Mouse (Mus musculus): ENCODE measurements around the gene Ckm. TPM values are rescaled to one million over a fixed set of nuclear protein-coding genes. Genes with fewer than 3 reads are reported as not detected.

Ckm gene
- polyA plus RNA-seq, 1 experiment from 2014 or later = 3.8 TPM

DNA sequence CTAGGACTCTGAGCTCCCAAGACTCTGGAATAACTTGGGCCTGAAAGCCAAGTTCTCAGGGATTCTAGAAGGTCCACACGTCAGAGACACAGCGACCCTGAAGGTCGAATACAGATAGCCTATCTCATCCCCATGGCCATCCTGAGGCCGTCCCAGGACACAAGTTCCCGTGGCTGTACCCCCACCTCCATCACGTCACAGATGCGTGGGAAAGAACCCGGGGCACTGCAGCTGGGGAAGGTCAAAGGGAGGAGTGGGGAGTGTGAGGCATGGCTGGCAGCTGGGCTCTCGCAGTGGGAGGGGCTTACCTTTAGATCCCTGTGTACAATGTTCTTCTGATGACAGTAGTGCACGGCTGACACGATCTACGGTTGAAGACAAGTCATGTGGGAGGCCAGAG, 40.2 kb downstream of the Ckm start:
- Histone ChIP-seq H3K27me3 (ENCODE audit: control insufficient read depth, insufficient read depth, low read length) (no peaks in the 10 kb centered on the region), H3K4me3 (ENCODE audit: low read depth, low read length) (no peak overlapping the region), H3K9me3 (ENCODE audit: control insufficient read depth, low read length) (no peaks in the 10 kb centered on the region), H3K4me2 (ENCODE audit: low read depth, severe bottlenecking) (no peak overlapping the region), H3K9ac (ENCODE audit: low read length) (no peak overlapping the region), H3K36me3 (ENCODE audit: control insufficient read depth, insufficient read depth, low read length) (peaks cover 32% of the 10 kb centered on the region), H3K4me1 (ENCODE audit: control insufficient read depth, insufficient read depth, low read length) (no peaks in the 10 kb centered on the region), H3K27ac (replicated peaks; ENCODE audit: low read depth, low read length) (no peak overlapping the region)
- 86% methylated on average over 12 of the region's 12 CpGs for WGBS
- no peak for DNase-seq (ENCODE audit: low spot score)
- no peak for ATAC-seq (ENCODE audit: insufficient number of reproducible peaks, low FRiP score, low TSS enrichment, low read depth)

DNA sequence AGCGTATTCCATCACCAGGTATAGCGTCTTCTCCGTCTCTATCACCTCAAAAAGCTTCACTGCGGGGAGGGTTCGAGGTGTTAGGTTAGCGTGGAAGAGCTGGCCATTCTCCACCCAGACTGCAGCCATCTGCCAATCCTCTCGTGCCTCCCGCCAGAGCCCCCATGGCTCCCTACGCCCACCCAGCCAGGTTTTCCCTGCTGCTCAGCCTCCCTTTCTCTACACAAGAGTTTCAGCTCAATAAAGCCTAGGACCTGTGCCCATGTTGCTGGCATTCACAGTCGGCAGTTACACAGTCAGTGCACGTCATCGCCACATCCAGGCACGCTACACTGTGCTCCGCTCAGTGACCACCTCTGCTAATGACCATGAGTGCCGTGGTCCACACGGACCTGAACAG, 43.1 kb downstream of the Ckm start:
- no peak for ATAC-seq (ENCODE audit: insufficient number of reproducible peaks, low FRiP score, low TSS enrichment, low read depth)
- WGBS = 92% methylated on average over 16 of the region's 16 CpGs
- DNase-seq (ENCODE audit: low spot score) = no peak

DNA sequence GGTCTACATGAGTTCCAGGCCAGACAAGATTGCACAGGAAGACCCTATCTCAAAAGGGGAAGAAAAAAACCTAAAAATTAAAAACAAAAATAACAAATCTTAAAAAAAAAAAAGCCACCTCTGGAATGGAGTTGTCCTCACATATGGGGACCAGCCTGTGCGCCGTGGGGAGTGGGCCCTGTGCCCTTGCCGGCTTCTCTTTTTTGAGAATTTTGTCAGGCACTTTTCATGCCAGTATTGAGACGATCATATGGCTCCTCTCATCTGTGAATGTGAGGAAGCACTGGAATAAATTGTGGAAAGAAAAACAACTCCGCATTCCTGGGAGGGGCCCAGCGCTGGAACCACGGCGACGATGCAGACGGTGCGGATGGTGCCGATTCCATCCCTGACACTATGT, 44.6 kb downstream of the Ckm start:
- Histone ChIP-seq H3K27ac (replicated peaks; ENCODE audit: low read depth, low read length) (no peak overlapping the region), H3K4me2 (ENCODE audit: low read depth, severe bottlenecking) (no peak overlapping the region), H3K4me3 (ENCODE audit: low read depth, low read length) (no peak overlapping the region), H3K36me3 (ENCODE audit: control insufficient read depth, insufficient read depth, low read length) (peaks cover 16% of the 10 kb centered on the region), H3K27me3 (ENCODE audit: control insufficient read depth, insufficient read depth, low read length) (no peaks in the 10 kb centered on the region), H3K9me3 (ENCODE audit: control insufficient read depth, low read length) (no peaks in the 10 kb centered on the region), H3K9ac (ENCODE audit: low read length) (no peak overlapping the region), H3K4me1 (ENCODE audit: control insufficient read depth, insufficient read depth, low read length) (no peaks in the 10 kb centered on the region)
- DNase-seq (ENCODE audit: low spot score) (no peak), ATAC-seq (ENCODE audit: insufficient number of reproducible peaks, low FRiP score, low TSS enrichment, low read depth) (no peak)
- WGBS = 93% methylated on average over 12 of the region's 12 CpGs

More for the DNA sequence above, 43.1 kb downstream of the Ckm start:
- Histone ChIP-seq H3K27me3 (ENCODE audit: control insufficient read depth, insufficient read depth, low read length) (no peaks in the 10 kb centered on the region), H3K9ac (ENCODE audit: low read length) (no peak overlapping the region), H3K27ac (replicated peaks; ENCODE audit: low read depth, low read length) (no peak overlapping the region), H3K4me3 (ENCODE audit: low read depth, low read length) (no peak overlapping the region), H3K4me2 (ENCODE audit: low read depth, severe bottlenecking) (no peak overlapping the region), H3K36me3 (ENCODE audit: control insufficient read depth, insufficient read depth, low read length) (peaks cover 25% of the 10 kb centered on the region), H3K4me1 (ENCODE audit: control insufficient read depth, insufficient read depth, low read length) (no peaks in the 10 kb centered on the region), H3K9me3 (ENCODE audit: control insufficient read depth, low read length) (no peaks in the 10 kb centered on the region)

DNA sequence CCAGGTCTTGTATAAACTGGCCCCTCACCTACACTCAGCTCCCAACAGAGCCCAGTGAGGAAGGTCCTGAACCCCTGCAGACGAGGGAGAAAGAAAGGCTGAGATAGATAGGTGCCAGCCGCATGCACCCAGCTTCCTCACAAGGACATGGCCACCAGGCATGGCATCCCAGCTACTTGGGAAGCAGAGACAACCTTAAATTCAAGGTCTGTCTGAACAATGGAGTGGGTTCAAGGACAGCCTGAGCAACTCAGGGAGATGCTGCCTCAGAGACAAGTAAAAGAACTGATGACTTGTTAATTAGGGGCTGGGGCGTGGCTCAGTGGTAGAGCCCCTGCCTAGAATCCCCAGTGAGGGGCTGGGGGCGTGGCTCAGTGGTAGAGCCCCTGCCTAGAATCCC, 50.6 kb downstream of the Ckm start:
- H3K9me3 ChIP-seq (ENCODE audit: control insufficient read depth, low read length) = no peaks in the 10 kb centered on the region
- H3K27ac ChIP-seq (replicated peaks; ENCODE audit: low read depth, low read length) = no peak overlapping the region
- H3K27me3 ChIP-seq (ENCODE audit: control insufficient read depth, insufficient read depth, low read length) = no peaks in the 10 kb centered on the region
- ATAC-seq (ENCODE audit: insufficient number of reproducible peaks, low FRiP score, low TSS enrichment, low read depth) (no peak), DNase-seq (ENCODE audit: low spot score) (no peak)
- WGBS = 93% methylated on average over 4 of the region's 4 CpGs
- H3K9ac ChIP-seq (ENCODE audit: low read length) = no peak overlapping the region
- no peak overlapping the region for H3K4me2 ChIP-seq (ENCODE audit: low read depth, severe bottlenecking)
- H3K4me3 ChIP-seq (ENCODE audit: low read depth, low read length) = no peak overlapping the region
- peaks cover 6% of the 10 kb centered on the region for H3K36me3 ChIP-seq (ENCODE audit: control insufficient read depth, insufficient read depth, low read length)
- peaks cover 7% of the 10 kb centered on the region; the same call in 1 of the 2 replicates for H3K4me1 ChIP-seq (ENCODE audit: control insufficient read depth, insufficient read depth, low read length)

- no peak for DNase-seq (ENCODE audit: low spot score)
- peaks cover 7% of the 10 kb centered on the region; the same call in 1 of the 2 replicates for H3K4me1 ChIP-seq (ENCODE audit: control insufficient read depth, insufficient read depth, low read length)
- no peak overlapping the region for H3K27ac ChIP-seq (replicated peaks; ENCODE audit: low read depth, low read length)
- WGBS = 89% methylated on average over 11 of the region's 11 CpGs
- no peak for ATAC-seq (ENCODE audit: insufficient number of reproducible peaks, low FRiP score, low TSS enrichment, low read depth)
- H3K4me2 ChIP-seq (ENCODE audit: low read depth, severe bottlenecking) = no peak overlapping the region
- peaks cover 6% of the 10 kb centered on the region for H3K36me3 ChIP-seq (ENCODE audit: control insufficient read depth, insufficient read depth, low read length)
- no peak overlapping the region for H3K4me3 ChIP-seq (ENCODE audit: low read depth, low read length)
- no peak overlapping the region for H3K9ac ChIP-seq (ENCODE audit: low read length)
- no peaks in the 10 kb centered on the region for H3K27me3 ChIP-seq (ENCODE audit: control insufficient read depth, insufficient read depth, low read length)
- no peaks in the 10 kb centered on the region for H3K9me3 ChIP-seq (ENCODE audit: control insufficient read depth, low read length)
Measured at GRCm38 (mm10) chr7:19455819-19456495, 51.4 kb downstream of the Ckm start.

- 99% methylated on average over 7 of the region's 7 CpGs for whole genome bisulfite sequencing
- H3K27ac ChIP-seq (replicated peaks; ENCODE audit: low read depth, low read length) = no peak overlapping the region
- no peak overlapping the region for H3K4me3 ChIP-seq (ENCODE audit: low read depth, low read length)
- ATAC-seq (ENCODE audit: insufficient number of reproducible peaks, low FRiP score, low TSS enrichment, low read depth) (no peak), DNase-seq (ENCODE audit: low spot score) (no peak)
- no peak overlapping the region for H3K4me2 ChIP-seq (ENCODE audit: low read depth, severe bottlenecking)
- peaks cover 2% of the 10 kb centered on the region; the same call in 1 of the 2 replicates for H3K36me3 ChIP-seq (ENCODE audit: control insufficient read depth, insufficient read depth, low read length)
- no peak overlapping the region for H3K9ac ChIP-seq (ENCODE audit: low read length)
- no peaks in the 10 kb centered on the region for H3K9me3 ChIP-seq (ENCODE audit: control insufficient read depth, low read length)
- H3K27me3 ChIP-seq (ENCODE audit: control insufficient read depth, insufficient read depth, low read length) = no peaks in the 10 kb centered on the region
- H3K4me1 ChIP-seq (ENCODE audit: control insufficient read depth, insufficient read depth, low read length) = peaks cover 7% of the 10 kb centered on the region; the same call in 1 of the 2 replicates
Measured at GRCm38 (mm10) chr7:19456628-19457027, 52.1 kb downstream of the Ckm start.

DNA sequence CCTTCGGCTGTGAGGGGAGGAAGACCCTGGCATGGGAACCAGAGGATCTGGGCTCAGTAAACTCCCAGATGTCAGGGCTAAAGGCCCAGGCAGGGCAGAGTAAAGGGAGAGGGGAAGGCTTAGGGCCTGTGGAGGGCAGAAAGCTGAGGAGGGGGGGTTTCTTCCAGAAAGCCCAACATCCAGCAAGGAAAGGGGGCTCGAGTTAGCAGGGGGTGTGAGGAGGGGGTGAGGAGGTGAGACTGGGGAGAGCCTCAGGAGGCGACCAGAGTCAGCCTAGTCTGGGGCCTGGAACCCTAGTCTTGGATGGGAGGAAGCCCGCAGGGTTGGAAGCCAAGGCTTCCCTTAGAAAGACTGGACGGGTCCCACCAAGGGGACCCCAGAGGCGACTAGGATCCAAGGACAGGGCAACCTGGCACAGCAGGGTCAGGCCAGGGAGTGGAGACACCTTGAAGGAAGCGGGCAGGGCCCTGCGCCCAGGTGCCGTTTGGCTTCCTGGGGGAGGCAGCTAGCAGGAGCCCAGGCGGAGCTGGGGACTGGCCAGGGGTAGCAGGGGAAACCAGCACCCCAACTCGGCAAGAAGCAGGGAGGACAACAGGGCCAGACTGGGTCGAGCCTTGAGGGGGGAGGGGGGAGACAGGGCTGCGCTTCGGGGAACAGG, 53.0 kb downstream of the Ckm start:
- ATAC-seq (ENCODE audit: insufficient number of reproducible peaks, low FRiP score, low TSS enrichment, low read depth) = peak; percentile 12; the same call in 1 of the 2 replicates
- no peaks in the 10 kb centered on the region for H3K27me3 ChIP-seq (ENCODE audit: control insufficient read depth, insufficient read depth, low read length)

DNA sequence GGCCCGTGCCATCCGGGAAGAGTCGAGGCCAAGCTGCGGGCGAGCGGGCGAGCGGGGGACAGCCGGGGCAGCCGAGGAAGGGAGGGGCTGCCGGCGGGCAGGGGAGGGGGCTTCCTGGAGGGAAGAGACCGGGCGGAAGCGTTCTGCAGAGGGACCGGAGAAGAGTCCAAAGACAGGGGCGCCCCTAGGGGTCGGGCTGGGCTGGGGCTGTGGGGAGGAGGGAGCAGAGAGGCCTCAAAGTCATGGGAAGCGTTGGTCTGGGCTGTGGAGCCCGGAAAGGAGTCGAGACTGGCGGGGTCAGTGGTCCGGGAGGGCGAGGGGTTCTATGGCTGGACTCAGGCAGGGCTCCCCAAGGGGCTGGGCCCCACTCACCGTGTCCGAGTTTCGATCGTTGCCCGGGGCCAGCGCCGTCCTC, 53.5 kb downstream of the Ckm start:
- peak; percentile 82 for DNase-seq (ENCODE audit: low spot score)
- under 1% methylated on average over 30 of the region's 31 CpGs for WGBS
- peak; percentile 38 for ATAC-seq (ENCODE audit: insufficient number of reproducible peaks, low FRiP score, low TSS enrichment, low read depth)

More for the DNA sequence above, 53.0 kb downstream of the Ckm start:
- H3K9me3 ChIP-seq (ENCODE audit: control insufficient read depth, low read length) = no peaks in the 10 kb centered on the region
- peak overlapping the region; percentile 72; the same call in 1 of the 2 replicates for H3K27ac ChIP-seq (replicated peaks; ENCODE audit: low read depth, low read length)
- H3K9ac ChIP-seq (ENCODE audit: low read length) = peak overlapping the region; percentile 82
- H3K4me1 ChIP-seq (ENCODE audit: control insufficient read depth, insufficient read depth, low read length) = peaks cover 7% of the 10 kb centered on the region; the same call in 1 of the 2 replicates
- H3K36me3 ChIP-seq (ENCODE audit: control insufficient read depth, insufficient read depth, low read length) = peaks cover 2% of the 10 kb centered on the region; the same call in 1 of the 2 replicates
- peak overlapping the region; percentile 97 for H3K4me2 ChIP-seq (ENCODE audit: low read depth, severe bottlenecking)
- H3K4me3 ChIP-seq (ENCODE audit: low read depth, low read length) = peak overlapping the region; percentile 96
- no peak for DNase-seq (ENCODE audit: low spot score)
- WGBS = 10% methylated on average over 14 of the region's 14 CpGs

More for the DNA sequence above, 53.5 kb downstream of the Ckm start:
- H3K27me3 ChIP-seq (ENCODE audit: control insufficient read depth, insufficient read depth, low read length) = no peaks in the 10 kb centered on the region
- peak overlapping the region; percentile 72; the same call in 1 of the 2 replicates for H3K27ac ChIP-seq (replicated peaks; ENCODE audit: low read depth, low read length)
- H3K4me3 ChIP-seq (ENCODE audit: low read depth, low read length) = peak overlapping the region; percentile 96
- peak overlapping the region; percentile 82 for H3K9ac ChIP-seq (ENCODE audit: low read length)
- H3K4me2 ChIP-seq (ENCODE audit: low read depth, severe bottlenecking) = peak overlapping the region; percentile 97
- peaks cover 11% of the 10 kb centered on the region for H3K4me1 ChIP-seq (ENCODE audit: control insufficient read depth, insufficient read depth, low read length)
- H3K36me3 ChIP-seq (ENCODE audit: control insufficient read depth, insufficient read depth, low read length) = peaks cover 2% of the 10 kb centered on the region; the same call in 1 of the 2 replicates
- H3K9me3 ChIP-seq (ENCODE audit: control insufficient read depth, low read length) = no peaks in the 10 kb centered on the region

Data from limb, embryonic 11.5 days (tissue).